Mouse (Mus musculus): ENCODE data around the gene Parp6.
A peak's percentile ranks its signal among the peaks of the same experiment; 100 is the strongest.

Gene Parp6

GRCm38 (mm10) chr9:59616622-59617306 lies at the start of gene Parp6:
Gene Parp6, plus strand, starts transcription at chr9:59617284.
- peak; percentile 98 to 99 for DNase-seq (ENCODE audit: low spot score in 2 of 2)

GRCm38 (mm10) chr9:59571852-59572251 lies 45.2 kb upstream of the Parp6 start:
- no peak for DNase-seq (ENCODE audit: low spot score in 2 of 2)

- DNase-seq (ENCODE audit: low spot score in 2 of 2): no peak
These were observed 39.7 kb upstream of the Parp6 start for GRCm38 (mm10) chr9:59577401-59577800.

- DNase-seq (ENCODE audit: low spot score in 2 of 2): peak; percentile 68 to 84
These were observed 39.1 kb upstream of the Parp6 start, which contains the start of gene Celf6 for GRCm38 (mm10) chr9:59577844-59578504. Gene Celf6, plus strand, starts transcription at chr9:59577917.

GRCm38 (mm10) chr9:59578505-59578867 lies 38.6 kb upstream of the Parp6 start:
- no peak for DNase-seq (ENCODE audit: low spot score in 2 of 2)

- DNase-seq (ENCODE audit: low spot score in 2 of 2): peak; percentile 49 to 65
These were observed 32.2 kb upstream of the Parp6 start for GRCm38 (mm10) chr9:59584871-59585308.

GRCm38 (mm10) chr9:59588252-59588651 lies 28.8 kb upstream of the Parp6 start:
- DNase-seq (ENCODE audit: low spot score in 2 of 2): no peak

- DNase-seq (ENCODE audit: low spot score in 2 of 2): peak; percentile 27 to 61
These were observed 28.1 kb upstream of the Parp6 start for GRCm38 (mm10) chr9:59588710-59589671.

GRCm38 (mm10) chr9:59589703-59590439 lies 27.2 kb upstream of the Parp6 start:
- DNase-seq (ENCODE audit: low spot score in 2 of 2): peak; percentile 26 to 47

- DNase-seq (ENCODE audit: low spot score in 2 of 2): no peak
These were observed 15.4 kb upstream of the Parp6 start for GRCm38 (mm10) chr9:59601661-59602060.

GRCm38 (mm10) chr9:59605967-59606366 lies 11.1 kb upstream of the Parp6 start:
- DNase-seq (ENCODE audit: low spot score in 2 of 2): no peak

GRCm38 (mm10) chr9:59610950-59611349 lies 6.1 kb upstream of the Parp6 start:
- no peak for DNase-seq (ENCODE audit: low spot score in 2 of 2)

GRCm38 (mm10) chr9:59615797-59616196 lies 1.3 kb upstream of the Parp6 start:
- DNase-seq (ENCODE audit: low spot score in 2 of 2): no peak

- DNase-seq (ENCODE audit: low spot score in 2 of 2): peak in 1 of 2 experiments; percentile 15
These were observed 356 bp downstream of the Parp6 start for GRCm38 (mm10) chr9:59617307-59617973.

- no peak for DNase-seq (ENCODE audit: low spot score in 2 of 2)
These were observed 21.3 kb downstream of the Parp6 start for GRCm38 (mm10) chr9:59638372-59638771.

GRCm38 (mm10) chr9:59639936-59640335 lies 22.9 kb downstream of the Parp6 start:
- no peak for DNase-seq (ENCODE audit: low spot score in 2 of 2)

GRCm38 (mm10) chr9:59641320-59641719 lies 24.2 kb downstream of the Parp6 start:
- no peak for DNase-seq (ENCODE audit: low spot score in 2 of 2)

GRCm38 (mm10) chr9:59649911-59650310 lies 32.8 kb downstream of the Parp6 start:
- DNase-seq (ENCODE audit: low spot score in 2 of 2): no peak

- DNase-seq (ENCODE audit: low spot score in 2 of 2): no peak
These were observed 36.3 kb downstream of the Parp6 start for GRCm38 (mm10) chr9:59653371-59653770.

GRCm38 (mm10) chr9:59654450-59654983 lies 37.4 kb downstream of the Parp6 start:
- no peak for DNase-seq (ENCODE audit: low spot score in 2 of 2)

Data from frontal cortex, postnatal 25 days (tissue).